Mouse (Mus musculus) C2C12 (cell line): ENCODE measurements around the gene Slc1a1.

Experiments used
- CEBPB ChIP-seq: IDR thresholded peaks from one replicate; pipeline ENCODE4 v1.6.1; 2011; ENCODE audit warnings: low read depth, mild to moderate bottlenecking, control low read depth, moderate library complexity
- CTCF ChIP-seq: IDR thresholded peaks from one replicate; pipeline ENCODE4 v1.5.1; 2011; ENCODE audit not compliant: control insufficient read depth, insufficient read depth, insufficient read length
- MAX ChIP-seq: IDR thresholded peaks from one replicate; pipeline ENCODE4 v1.6.1; 2011; ENCODE audit warnings: mild to moderate bottlenecking, control low read depth
- MYOD1 ChIP-seq: IDR thresholded peaks from one replicate; pipeline ENCODE4 v1.6.1; 2011; ENCODE audit warnings: low read depth; ENCODE audit not compliant: control insufficient read depth, insufficient read length
- USF1 ChIP-seq: IDR thresholded peaks from one replicate; pipeline ENCODE4 v1.6.1; 2011; ENCODE audit warnings: low read depth, mild to moderate bottlenecking, control low read depth, moderate library complexity

DNA sequence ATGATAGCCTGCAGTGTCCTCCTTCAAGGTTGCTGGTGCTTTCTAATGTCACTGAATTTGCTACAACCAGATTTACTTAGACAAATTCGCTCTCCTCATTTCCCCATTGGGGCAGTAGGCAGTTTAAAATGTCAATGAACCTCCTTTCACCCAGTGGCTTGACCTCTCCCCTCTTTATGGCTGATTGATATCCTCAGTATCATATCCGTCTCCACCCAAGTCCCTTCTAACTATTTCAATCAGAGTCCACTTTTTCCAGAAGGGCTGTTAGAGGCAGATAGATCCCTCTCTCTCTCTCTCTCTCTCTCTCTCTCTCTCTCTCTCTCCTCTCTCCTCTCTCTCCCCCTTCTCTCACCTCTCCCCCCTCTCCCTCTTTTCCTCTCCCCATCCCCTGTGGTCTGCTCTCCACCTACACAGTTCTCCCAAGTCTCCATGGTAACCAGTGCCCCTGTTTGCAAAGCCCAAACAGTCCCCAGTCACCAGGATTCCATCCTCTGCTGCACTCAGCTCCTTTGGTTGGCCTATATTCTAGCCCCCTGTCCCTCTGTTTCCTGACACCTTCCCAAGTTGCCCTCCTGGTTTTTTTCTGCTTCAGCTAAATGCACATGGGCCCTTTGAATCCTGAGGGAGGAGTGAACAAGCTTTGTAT lies 80.9 kb downstream of the Slc1a1 start:
- TF ChIP-seq CTCF (no peak), MAX (no peak), MYOD1 (no peak), USF1 (no peak), CEBPB (no peak)
